Mouse (Mus musculus) liver, adult 2 months (tissue): ENCODE results near the gene Ovol2.

Experiments
- CTCF ChIP-seq: fragments of 200-500 bp; IDR thresholded peaks from 2 replicates; pipeline ENCODE4 v1.5.1; 2011; ENCODE audit warnings: low read depth, low read length, control low read depth
- POLR2A ChIP-seq: fragments of 200-500 bp; IDR thresholded peaks from 2 replicates; pipeline ENCODE4 v1.6.1; 2011; ENCODE audit warnings: low read length, control low read depth; ENCODE audit not compliant: insufficient read depth; ENCODE audit errors: extremely low read depth

DNA sequence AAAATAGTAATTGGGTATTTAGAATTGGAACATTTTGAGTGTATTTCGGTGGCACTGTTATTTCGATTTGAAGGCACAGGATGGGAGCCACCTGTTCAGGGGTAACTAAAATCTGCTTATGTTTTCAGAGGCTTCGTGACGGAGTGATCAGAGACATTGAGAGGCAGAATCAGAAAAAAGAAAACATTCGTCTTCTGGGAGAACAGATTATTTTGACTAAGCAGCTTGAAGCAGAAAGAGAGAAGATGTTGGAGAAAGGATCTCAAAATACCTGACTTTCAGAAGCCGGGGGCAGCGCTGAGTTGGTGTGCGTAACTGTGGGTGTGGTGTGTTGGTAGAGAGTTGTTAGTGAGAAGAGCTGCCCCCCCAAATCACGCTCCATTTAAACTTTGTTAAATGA lies 41.1 kb upstream of the Ovol2 start:
- no peak for TF ChIP-seq POLR2A
- no peak for TF ChIP-seq CTCF
